Mouse (Mus musculus): ENCODE data around the gene Clps.
"Not testable (repeated sequence)": the region's sequence is repeated elsewhere in the genome, so short reads cannot be mapped to it uniquely, and the experiment has no call there.

The Clps gene

GRCm38 (mm10) chr17:28560598-28560997 lies at the start of gene Clps:
Clps (minus strand) TSS chr17:28560766.
- DNase-seq = no peak

GRCm38 (mm10) chr17:28609543-28609942 lies 49.0 kb upstream of the Clps start:
- no peak for DNase-seq

- DNase-seq = no peak
Measured at GRCm38 (mm10) chr17:28601557-28602250, 41.1 kb upstream of the Clps start.

GRCm38 (mm10) chr17:28600780-28601179 lies 40.2 kb upstream of the Clps start:
- DNase-seq = no peak

DNA sequence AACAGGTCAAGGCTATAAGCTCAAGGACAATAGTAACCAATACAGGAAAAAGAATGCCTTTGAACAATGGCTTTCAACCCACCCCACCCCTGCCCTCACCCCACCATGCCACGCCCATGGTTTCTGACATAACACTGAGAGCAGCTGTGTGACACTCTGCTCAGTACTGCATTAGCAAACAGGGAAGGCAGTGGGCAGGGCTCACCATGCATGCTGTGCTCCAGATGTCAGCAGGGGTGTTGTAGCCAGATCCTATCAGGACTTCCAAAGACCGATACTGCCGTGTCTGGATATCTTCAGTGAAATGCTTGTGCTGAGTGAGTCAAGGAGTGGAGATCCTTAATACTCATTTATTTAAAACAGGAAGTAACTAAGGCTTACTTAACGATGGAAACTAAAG lies 33.4 kb upstream of the Clps start:
- no peak for DNase-seq

- peak; percentile 64 for DNase-seq
Measured at GRCm38 (mm10) chr17:28592998-28593397, 32.4 kb upstream of the Clps start.

GRCm38 (mm10) chr17:28591476-28591875 lies 30.9 kb upstream of the Clps start:
- DNase-seq = no peak

DNA sequence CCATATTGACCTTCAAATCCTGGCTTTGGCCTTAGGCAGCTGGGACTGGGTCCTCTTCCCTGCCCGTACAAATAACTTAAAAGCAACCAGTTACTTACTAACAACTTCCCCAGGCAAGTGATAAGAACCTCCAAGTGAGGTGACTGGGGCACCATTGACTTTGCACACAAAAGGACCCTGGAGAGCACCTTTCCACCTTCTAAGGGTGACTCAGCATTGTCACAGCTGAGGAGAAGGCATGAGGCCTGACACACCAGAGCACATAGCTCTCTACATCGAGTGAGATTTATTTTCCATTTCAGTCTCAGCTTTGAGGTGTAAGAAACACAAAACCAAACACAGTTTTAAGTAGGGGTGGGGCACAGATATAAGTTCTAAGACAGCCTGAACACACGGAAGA lies 30.0 kb upstream of the Clps start:
- DNase-seq = no peak

DNA sequence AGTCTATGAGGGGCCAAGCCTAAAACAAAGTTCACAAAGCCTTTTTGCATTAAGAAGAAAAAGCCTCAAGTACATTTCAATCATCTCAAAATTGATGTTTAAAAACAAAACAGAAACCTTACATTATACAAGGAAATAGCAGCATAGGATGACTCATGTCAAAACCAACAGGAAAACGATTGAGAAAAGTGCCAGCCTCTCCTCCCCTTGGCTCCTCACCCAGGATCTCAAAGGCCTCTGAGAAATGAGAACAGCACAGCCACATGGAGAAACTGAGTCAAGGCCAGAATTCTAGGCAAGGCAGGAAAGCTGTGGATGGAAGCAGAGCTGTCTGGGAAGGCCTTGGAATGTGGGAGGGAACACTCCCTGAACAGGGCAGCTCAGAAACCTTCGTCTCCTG lies 28.0 kb upstream of the Clps start:
- DNase-seq = no peak

- no peak for DNase-seq
Measured at GRCm38 (mm10) chr17:28586509-28586908, 25.9 kb upstream of the Clps start.

DNA sequence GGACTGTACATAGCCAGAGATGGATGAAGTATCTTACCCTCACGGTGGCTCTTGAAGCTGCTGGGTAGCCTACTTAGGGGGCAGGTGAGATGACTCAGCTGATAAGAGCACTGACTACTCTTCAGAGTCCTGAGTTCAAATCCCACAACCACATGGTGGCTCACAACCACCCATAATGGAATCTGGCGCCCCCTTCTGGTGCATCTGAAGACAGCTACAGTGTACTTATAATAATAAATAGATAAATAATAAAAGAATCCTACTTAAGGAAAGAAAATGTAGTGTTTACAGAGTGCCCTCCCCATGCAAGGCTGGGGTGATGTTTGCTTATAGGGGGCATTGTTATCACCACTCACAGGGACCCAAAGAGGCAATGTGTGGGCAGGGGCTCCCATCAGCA lies 20.5 kb upstream of the Clps start:
- no peak for DNase-seq

- DNase-seq = no peak
Measured at GRCm38 (mm10) chr17:28580396-28580795, 19.8 kb upstream of the Clps start.

DNA sequence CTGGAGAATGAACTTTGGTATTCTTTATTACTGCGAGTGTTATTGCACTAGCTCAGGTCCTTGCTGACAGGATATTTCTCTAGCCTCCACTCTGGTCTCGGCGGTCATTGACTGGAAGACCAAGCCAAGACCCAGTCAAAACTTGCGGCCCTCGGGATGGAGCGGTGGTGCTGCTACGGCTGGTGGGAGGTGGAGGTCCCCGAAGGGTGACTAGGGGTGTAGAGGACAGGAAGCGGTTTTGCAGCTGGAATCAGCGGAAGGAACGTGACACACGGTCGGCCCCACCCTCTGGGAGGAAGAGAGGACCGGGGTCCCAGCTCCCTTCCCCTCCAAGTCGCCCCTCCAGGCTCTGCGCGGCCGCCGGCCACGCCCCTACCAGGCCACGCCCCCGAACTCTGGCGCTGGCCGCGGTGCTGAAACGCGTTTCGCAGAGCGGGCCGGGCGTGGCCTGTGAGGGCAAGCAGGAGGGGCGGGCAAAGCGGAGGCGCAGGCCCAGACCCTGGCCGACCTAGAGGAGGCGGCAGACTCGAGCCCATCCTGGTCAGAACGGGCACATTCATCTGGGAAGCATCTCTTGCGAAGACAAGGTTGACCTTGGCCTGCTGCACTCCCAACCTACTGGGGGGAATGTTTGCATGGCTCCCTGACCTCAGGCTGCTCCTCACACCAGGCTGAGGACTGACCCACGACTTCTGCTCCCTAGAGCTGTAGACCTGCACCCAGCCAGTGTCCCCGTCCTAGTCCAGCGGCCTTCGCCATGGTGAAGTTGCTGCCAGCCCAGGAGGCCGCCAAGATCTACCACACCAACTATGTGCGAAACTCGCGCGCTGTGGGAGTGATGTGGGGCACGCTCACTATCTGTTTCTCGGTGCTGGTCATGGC lies 14.9 kb upstream of the Clps start, which contains the start of gene Lhfpl5:
Gene Lhfpl5 (plus strand): TSS at position 398 of the 882 bp plus-strand sequence.
- DNase-seq = peak; percentile 7

- no peak for DNase-seq
Measured at GRCm38 (mm10) chr17:28572941-28573340, 12.4 kb upstream of the Clps start.

- no peak for DNase-seq
Measured at GRCm38 (mm10) chr17:28572521-28572920, 12.0 kb upstream of the Clps start.

- DNase-seq = no peak
Measured at GRCm38 (mm10) chr17:28571868-28572267, 11.3 kb upstream of the Clps start.

GRCm38 (mm10) chr17:28567541-28567940 lies 7.0 kb upstream of the Clps start:
- DNase-seq = no peak

GRCm38 (mm10) chr17:28565181-28565580 lies 4.6 kb upstream of the Clps start:
- DNase-seq = no peak

DNA sequence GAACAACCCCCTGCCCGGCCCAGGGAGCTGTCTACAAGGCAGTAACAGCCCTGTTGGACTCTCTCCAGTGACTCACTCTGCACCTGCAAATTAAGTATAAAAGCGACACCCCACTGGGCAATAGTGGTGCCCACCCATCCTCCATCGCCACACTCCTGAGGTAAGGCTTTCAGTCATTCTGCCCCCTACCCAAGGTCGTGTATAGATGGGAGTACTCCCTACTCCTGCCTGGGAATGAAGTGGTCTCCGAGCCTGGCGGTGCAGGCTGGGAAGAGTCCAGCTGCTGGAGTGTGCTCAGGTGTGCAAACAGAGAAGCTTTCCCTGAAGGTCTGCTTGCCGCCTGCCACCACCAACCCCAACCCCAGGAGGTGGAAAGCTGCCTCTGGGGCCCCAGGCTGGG lies 1.0 kb upstream of the Clps start:
- DNase-seq = no peak

DNA sequence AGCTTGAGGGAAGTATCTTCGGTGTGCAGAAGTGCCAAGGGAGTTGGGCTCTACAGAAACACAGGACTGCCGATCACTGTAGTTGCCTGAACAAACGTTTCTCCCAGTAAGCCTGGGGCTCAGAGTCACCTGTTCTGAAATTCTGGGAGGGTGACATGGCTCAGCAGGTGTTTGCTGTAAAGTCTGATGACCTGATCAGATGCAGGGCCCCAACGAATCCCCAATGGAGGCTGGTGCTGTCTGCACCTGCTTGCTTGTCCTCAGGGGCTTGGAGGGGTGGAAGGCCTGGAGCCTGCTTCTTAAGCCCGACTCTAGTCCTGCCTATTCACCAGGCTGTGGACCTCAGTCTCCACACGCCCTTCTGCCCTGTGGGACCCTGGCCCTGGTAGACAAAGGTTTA lies 2.8 kb downstream of the Clps start:
- DNase-seq = no peak

DNA sequence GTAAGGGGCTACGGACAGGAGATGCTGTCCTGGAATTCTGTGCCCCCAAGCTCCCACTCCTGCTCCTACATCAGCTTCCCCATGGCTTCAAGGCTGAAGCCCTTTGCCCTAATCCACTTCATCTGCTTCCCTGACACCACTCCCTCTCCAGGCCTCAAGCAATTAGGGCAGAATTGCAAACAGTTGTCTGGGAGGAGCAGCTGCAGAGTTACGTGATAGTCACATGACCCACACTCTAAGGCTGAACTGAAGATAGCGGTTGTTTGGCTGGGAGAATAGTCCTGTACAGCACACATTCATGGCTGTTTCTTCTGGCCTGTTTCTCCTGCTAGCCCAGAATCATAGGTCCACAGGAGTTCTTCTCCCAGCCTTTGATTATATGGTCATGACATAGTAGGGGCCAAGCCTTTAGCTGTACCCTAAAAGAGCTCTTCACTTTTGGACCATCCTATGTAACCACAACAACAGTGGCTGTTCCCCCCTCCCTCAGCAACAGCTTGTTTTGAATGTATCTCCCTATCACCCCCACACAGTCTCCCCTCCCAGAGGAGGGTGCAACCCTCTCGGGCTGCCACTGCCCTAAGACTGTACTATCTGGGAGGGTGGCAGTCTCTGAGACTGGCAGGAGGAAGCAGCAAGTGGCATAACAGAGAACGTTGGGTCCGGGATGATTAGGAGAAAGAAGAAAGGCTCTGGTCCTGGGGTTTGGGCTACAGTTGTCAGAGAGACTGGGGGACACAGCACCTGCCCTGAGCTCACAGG lies 3.8 kb downstream of the Clps start:
- no peak for DNase-seq

- DNase-seq = not testable (repeated sequence)
Measured at GRCm38 (mm10) chr17:28554021-28554420, 6.5 kb downstream of the Clps start.

- peak; percentile 39 for DNase-seq
Measured at GRCm38 (mm10) chr17:28553040-28553793, 7.3 kb downstream of the Clps start.

All from cerebellum, adult 8-10 months (tissue).